Mouse (Mus musculus): ENCODE data around the gene Capn3.

The Capn3 gene

DNA sequence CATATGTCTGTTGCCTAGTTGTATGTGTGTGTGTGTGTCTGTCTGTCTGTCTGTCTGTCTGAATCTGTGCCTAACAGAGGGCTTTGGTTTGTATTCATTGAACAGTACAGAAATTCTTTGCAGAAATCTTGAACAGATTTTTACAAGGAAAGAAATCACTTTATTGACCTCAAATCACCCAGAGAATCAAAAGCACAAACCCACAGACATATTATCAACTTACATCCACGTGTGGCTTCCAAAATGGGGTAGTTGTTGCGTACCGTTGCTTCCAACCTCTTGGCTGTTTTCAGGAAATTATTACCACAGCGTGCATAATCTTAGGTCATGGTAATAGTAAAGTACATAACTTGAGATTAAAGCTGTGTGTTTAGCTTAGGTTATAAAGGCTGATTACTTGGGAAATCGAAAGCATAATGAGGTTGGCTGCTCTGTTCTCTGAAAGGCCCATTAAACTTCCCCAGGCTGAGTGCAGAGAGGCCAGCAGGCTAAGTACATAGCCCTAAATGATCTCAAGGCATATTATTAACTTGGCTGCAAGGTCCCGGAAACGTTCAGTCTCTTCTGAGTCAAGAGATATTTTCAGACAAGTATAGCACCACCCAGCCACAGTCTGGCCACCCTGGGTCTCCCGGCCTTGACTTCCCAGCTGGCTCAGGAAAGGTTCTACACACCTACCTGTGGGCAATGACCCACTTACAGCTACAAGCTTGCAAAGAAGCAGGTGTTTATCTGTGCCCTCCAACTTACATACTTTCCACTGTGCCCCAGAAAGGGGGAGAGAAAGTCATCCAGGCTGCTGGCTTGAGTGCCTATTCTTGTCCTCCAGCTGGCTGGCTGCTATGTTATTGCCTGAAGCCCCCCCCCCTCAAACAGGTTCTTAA lies 26.9 kb downstream of the Capn3 start:
- peak; percentile 60 to 78 for DNase-seq

GRCm38 (mm10) chr2:120484241-120484640 lies 28.4 kb downstream of the Capn3 start:
- peak; percentile 37 to 39 for DNase-seq

- no peak for DNase-seq
These were observed 37.4 kb downstream of the Capn3 start for GRCm38 (mm10) chr2:120493254-120493653.

- no peak for DNase-seq
These were observed 40.7 kb downstream of the Capn3 start for GRCm38 (mm10) chr2:120496511-120496910.

DNA sequence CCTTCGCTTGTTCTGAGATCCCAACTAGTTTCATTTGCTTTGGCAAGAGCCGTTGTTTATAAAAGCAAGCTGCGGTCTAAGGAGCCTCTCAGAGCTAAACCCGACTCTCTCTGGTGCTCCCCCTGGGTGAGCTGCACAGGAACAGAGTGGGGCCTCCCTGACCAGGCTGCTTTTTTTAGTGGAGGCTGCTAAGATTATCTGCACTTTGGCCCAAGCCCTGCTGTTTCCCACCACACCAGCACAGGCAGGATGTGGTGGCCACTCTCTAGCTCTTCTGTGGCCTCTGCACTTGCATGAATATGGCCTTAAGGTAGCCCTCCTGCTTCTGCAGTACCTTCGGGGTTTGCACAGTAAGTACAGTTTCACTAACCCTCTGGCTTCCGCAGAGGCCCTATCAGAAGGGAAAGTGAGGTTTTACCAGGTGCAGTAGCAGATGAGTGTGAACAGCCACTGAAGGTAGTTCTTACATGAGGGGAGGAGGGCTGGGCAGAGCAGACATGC lies 44.2 kb downstream of the Capn3 start:
- DNase-seq, result peak; percentile 79 to 85

GRCm38 (mm10) chr2:120501136-120501918 lies 45.5 kb downstream of the Capn3 start:
- DNase-seq, result peak; percentile 59 to 67

- DNase-seq, result peak; percentile 86 to 91
These were observed 46.2 kb downstream of the Capn3 start for GRCm38 (mm10) chr2:120501931-120502604.

- peak in 1 of 2 experiments; percentile 61 for DNase-seq
These were observed 46.8 kb downstream of the Capn3 start for GRCm38 (mm10) chr2:120502605-120502990.

DNA sequence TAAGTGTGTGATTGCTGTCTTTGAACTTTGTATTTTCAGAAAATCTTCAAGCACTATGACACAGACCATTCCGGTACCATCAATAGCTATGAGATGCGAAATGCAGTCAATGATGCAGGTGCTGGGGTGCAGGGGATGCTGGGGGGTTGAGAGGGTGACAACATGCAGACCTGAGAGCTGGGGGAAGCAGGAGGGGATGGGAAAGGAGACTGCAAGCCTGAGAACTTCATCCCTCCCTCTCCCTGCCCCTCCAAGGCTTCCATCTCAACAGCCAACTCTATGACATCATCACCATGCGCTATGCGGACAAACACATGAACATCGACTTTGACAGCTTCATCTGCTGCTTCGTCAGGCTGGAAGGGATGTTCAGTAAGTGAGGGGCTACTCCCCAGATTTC lies 47.3 kb downstream of the Capn3 start:
- DNase-seq, result peak in 1 of 2 experiments; percentile 51

GRCm38 (mm10) chr2:120503992-120504391 lies 48.2 kb downstream of the Capn3 start:
- peak in 1 of 2 experiments; percentile 41 for DNase-seq

DNA sequence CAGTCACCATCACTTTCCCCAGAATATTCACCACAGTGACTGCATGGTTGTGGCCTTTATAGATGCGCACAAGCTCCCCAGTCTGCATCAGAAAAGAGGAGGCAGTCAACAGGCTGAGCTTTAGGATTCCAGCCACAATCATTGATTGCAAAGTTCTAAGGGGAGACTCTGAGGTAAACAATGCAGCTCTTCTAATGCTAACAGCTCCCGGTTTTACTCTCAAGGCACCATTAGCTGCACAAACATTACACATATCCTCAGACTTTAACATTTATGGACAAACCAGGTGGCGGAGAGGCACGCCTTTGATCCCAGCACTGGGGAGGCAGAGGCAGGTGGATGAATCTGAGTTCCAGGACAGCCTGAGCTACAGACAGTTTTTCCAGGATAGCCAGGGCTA lies 58.4 kb downstream of the Capn3 start:
- DNase-seq, result no peak

DNA sequence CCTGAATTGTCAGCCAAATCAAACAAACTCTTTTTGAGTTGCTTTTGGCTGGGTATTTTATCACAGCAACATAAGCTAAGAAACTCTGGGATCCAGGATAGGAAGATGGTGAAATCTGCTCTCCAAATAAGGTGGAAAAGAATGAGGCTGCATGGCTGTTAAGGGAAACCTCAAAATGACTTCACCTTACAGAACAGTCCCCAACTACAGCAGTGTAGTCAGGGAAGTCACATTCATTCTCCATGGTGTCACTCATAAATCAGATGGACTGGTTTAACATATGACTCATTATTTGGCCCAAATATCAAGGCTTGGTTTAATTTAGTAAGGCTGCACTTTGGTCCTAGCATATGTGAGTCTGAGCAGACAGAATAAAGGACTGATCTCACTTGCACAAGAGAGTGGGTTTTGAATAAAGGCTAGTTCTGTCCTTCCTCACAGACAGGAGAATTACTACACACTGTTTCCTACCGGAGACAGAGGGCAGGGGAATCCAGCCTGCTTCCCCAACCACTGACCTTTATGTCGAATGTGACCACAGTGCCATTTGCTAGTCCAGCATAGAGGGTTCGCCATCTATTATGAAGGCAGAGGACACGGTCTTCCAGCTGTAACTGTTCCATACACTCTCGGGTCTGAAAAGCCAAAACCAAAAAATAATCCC lies 62.9 kb downstream of the Capn3 start:
- no peak for DNase-seq

GRCm38 (mm10) chr2:120526771-120527170 lies 71.0 kb downstream of the Capn3 start:
- no peak for DNase-seq

- DNase-seq, result no peak
These were observed 73.7 kb downstream of the Capn3 start for GRCm38 (mm10) chr2:120529531-120529930.

DNA sequence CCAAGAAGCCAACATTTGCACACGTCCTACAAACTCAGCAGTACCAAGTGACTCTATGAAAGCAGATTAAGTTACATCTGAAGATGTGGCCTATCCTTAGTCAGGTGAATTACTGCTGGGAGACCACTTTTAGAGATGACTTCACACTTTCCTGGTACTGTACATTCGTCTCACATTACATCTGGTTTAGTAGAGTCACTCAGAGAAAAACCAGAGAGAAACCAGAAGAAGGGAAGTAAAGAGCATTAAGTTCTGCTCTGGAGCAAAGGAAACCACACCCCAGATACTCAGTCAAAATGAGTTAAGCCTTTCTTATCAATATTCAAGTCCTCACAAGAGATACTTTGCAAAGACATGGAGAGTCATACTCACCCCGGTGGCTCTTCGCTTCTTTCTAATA lies 75.4 kb downstream of the Capn3 start:
- DNase-seq, result no peak

GRCm38 (mm10) chr2:120539333-120539732 lies 83.5 kb downstream of the Capn3 start:
- DNase-seq, result no peak

DNA sequence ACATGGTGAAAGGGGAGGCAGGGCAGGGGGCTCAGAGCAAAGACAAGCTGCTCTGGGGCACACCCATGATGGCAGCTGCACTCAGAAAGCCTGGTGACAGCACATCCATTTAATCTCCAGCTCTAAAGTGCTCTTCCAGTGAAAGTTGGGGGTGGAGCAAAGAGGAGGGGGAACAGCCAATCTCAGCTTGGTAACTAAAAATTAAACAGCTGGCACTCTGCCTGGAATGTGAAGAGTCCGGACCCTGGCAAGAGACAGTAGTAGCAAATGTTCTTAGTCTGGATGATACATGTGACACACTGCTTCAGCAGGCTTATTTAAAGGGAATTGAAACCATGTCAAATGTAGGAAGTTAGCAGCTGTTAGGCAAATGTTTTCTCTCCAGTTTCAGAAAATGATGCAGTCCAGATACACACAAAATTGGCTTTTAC lies 84.0 kb downstream of the Capn3 start:
- DNase-seq, result no peak

DNA sequence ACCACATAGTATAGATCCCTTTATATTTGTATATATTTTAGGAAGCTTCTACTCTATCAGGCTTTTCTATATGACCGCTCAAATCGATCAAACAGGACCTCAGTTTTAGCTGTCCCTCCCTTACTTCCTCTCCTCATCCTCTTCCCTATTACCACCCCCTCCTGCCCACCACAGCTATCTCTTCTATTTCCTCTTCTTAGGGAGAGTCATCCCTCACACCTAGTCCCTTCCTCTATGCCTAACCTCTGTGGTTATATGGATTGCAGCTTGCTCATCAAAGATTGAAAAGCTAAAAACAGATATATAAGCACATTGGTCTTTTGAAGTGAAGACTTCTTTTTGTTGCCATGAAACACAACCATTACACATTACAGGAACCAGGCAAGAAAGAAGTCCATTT lies 88.9 kb downstream of the Capn3 start:
- no peak for DNase-seq

All from thymus, postnatal 36 days (tissue).